Mouse (Mus musculus) heart, adult 2 months (tissue): ENCODE data around the gene Angptl7.

Experiments
- CTCF ChIP-seq: fragments of 200-600 bp; IDR thresholded peaks from 2 replicates; pipeline ENCODE4 v1.8.1; 2022; ENCODE audit warnings: antibody characterized with exemption, mild to moderate bottlenecking, moderate library complexity
- POLR2A ChIP-seq: fragments of 200-500 bp; IDR thresholded peaks from 2 replicates; pipeline ENCODE4 v1.6.1; 2011; ENCODE audit warnings: mild to moderate bottlenecking, low read depth, low read length, control low read depth; ENCODE audit not compliant: insufficient read depth

DNA sequence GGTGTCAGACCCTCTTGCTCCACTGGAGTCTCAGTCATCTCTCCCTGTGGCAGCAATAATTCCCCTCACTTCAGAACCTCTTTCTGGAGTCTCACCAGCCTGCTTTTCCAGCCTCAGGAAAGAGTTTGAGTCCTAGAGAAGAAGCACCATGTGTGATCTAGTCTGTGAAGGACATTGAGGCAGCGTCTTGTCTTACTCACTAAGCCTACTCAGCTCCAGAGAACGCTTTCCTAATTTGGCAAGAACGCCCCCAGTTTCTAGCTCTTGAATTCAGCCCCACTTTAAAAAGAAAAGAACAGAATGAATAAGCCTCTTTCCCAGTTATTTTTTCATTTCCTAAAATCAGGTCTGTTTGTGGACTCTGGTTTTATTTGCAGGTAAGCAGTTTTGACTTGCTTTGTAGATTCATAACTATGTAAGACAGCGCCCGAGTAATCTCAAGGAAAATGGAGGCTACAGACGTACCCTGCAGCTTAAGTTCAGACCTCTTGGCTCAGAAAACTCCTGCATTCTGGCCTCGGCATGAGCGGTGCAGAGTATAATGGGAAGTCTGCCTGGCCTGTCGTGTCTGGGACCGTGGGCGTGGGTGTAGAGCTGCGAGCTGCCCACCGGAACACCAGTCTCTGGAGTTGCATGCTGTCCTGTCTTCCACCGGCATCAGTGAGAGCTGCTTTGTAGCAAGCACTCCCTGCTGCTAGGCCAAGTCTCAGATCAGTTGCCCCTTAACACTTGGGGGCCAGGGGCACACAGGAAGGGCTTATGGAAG lies 8.0 kb upstream of the Angptl7 start:
- no peak for TF ChIP-seq CTCF
- no peak for TF ChIP-seq POLR2A
